Mouse (Mus musculus): ENCODE results near the gene Tada2b.

The Tada2b gene

DNA sequence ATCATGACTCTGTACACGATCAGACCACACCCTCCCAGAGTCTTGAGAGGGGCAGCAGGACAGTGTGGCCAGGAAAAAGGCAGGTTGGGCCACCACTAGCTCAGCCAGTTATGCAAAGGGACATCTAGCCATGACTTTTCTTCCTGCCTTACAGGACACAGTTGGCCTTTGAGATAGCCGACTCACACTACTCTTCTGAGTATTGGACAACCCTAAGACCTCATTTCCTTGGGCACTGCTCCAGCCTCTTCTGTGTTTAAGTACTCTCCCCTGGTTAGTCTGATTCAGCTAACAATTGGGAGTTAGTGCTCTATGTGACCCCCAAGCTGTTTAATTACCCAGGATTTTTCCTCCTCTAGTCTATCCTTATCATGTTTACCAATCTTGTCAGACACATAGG, 4.3 kb downstream of the Tada2b start:
- no peak for DNase-seq

DNA sequence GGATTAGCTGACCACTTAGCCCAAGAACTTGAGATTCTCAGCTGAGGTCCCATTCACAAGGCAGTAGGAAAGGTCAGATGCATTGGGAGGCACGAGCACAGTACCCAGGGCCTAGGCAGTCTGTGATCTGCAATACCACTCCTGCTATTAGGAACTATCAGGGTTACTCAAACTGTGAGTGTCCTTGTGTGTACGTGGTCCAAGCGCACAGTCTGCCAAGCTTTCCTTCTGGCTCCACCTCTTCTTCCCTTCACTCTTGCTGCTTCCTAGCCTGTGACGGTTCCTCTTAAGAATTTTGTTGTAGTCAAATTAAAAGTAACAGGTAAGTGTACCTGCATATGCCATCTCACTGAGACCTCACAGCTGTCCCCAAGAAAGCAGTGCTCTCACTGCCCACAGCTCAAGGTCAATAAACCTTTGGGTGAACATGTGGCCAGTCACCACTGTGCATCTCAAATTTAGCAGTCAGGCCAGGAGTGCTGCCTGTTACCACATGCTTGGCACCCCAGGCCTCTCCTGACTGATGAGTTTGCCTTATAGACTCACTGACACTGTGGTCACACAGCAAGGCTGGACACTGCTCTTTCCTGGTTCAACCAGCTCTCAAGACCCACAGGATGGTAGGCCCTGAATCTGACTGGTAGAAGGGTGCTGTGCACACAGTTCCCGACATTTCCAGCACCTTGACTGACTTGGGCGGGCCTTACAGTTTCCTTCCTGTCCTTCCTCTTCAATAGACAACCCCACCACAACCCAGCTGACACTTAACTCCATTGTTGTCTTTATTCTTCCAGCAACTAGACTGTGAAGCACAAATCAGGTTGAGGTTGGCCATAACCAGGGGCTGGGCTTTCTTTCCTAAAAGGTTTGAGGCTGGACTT, 5.3 kb downstream of the Tada2b start:
- DNase-seq = no peak

DNA sequence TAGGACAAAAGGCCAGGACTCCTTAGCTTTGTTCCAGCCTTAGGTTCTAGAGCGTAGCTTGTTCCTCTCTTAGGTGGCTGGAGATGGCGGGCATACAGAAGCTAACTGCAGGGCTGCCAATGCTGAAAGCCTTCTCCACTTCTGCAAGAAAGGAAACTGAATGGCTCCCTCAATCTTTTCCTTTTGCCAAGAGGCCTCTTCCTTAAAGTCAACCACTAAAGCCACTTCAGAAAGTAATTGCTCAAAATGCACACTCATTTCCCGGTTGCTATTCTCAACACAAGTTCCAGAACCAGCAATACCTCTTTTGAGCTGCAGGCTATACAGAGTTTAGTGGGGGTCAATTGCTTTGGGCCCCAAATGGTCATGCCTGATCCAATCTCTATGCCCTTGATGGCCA, 6.6 kb downstream of the Tada2b start:
- no peak for DNase-seq

DNA sequence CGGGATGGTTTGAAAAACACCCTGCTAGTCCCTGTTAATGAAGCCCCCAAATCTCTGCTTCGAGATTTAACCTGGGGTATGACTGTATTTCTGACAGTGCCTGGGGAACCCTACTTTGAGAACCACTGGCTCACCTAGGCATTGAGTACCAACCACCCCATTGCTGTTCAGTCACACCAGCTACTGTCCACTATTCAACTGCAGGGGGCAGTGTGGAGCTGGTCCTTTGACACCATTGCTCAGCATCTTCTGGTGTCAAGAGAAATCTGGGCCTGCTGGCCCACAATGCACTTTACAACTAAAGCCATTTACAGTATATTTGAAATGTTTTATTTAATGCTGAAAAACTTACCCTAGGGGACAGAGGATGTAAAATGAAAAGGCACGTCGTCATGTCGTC, 9.8 kb downstream of the Tada2b start:
- peak; percentile 75 for DNase-seq

DNA sequence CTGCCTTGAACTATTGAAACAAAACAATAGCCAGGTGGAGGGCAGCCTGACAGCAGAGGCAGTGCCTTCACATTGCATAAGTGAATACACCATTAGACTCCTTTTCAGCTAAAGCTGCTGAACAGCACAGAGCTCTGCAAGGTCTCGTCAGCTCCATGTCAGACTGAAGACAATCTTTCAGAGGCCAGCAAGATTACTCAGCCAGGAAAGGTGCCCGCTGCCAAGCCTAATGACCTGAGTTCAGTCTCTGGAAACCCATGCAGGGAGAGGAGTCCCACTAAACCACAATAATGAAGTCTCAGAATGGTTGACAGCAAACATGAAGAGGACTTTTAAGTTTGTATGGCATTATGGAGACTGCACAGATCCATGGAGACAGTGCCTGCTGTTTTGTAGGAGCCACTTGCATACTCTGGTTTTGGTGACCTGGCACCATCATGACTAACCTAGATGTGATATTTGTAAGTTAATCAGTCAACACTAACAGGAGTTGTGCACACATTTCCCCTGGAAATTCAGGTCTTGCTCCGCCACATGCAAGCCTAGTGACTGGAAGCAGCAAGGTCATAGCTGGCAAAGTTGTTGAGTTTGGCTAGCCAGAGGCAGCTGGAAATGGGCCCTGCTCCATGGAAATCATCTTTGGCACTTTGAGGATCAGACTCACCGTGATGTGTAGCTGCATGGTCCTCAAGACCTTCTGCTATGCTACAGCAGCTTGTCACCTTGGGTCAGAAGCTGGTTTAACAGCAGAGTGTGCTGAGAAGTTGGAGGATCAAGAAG, 11.0 kb downstream of the Tada2b start:
- no peak for DNase-seq

DNA sequence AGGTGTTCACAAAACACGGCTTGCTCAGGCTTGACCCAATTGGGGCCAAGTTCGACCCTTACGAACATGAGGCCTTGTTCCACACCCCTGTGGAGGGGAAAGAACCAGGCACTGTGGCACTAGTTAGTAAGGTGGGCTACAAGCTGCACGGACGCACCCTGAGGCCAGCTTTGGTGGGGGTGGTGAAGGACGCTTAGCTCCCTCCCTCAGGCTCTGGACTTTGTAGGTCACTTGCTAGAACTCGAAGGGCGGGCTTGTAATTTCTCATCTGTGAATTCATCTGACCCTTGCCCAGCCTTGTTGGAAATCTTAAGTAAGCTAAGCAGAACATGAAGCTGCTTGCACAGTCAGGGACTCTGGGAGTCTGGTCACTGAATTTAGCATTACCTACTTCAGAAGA, 12.9 kb downstream of the Tada2b start:
- no peak for DNase-seq

DNA sequence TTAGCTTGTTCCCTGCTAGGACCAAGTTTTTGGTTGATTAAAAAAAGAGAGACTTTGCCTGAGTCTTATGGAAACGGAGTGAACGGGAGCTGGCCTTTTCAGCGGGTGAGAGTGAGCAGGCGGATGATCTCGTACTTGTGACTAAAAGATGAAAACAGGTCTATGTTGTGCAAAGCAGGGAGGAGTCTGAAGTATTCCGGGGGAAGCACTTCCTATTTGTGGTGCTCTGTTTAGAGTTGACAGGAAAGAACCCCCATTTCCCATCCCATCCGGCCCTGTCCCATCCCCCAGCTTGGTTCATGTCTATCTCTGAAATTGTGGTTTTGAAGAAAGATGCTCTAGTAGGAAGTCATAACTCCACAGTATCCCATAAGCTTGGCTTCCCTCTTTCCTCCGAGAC, 18.2 kb downstream of the Tada2b start:
- no peak for DNase-seq

DNA sequence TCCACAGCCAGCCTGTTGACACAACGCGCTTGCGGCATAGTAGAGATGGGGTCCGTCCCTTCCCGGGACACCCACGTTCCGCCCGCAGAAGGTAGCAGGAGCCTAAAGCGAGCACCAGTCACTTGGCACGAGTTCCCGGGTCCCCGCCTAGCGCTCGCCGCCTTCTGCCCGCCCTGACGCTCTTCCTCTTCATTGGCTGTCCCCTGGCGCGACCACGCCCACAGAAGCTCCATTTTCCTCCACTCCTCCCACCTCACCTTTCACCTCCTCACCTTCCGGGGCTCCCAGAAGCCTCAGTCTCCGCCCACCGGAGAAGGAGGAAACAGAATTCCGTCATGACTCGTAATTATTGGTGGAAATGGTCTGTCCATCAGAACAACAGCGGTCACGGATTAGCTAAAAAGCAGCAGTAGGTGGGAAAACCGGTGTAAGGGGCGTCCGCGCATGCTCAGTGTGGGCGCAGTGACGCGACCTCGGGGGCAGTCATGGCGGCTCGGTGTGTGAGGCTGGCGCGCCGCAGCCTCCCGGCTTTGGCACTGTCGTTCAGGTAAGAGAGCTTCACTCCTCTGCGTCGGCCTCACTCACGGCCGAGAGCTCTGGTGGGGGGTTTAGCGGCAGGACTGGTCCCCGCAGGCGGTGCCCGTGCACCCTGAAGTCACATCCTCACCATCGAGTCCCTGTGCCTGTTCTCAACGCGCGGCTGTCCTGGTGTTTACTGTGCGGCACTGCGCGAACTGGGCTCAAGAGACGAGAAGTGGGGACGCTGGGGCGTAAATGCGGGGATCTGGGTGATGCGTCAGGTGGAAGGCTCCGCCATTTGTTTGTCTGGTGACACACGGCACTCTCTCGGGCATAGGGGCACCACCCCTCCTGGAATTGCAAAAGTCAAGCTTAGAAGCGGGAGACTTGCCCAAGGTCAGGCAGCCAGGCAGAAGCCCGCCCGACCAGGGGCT, 19.1 kb downstream of the Tada2b start, which contains the start of gene Grpel1:
Gene Grpel1 (plus strand): TSS at position 290 of the 953 bp plus-strand sequence.
- DNase-seq = peak; percentile 95

DNA sequence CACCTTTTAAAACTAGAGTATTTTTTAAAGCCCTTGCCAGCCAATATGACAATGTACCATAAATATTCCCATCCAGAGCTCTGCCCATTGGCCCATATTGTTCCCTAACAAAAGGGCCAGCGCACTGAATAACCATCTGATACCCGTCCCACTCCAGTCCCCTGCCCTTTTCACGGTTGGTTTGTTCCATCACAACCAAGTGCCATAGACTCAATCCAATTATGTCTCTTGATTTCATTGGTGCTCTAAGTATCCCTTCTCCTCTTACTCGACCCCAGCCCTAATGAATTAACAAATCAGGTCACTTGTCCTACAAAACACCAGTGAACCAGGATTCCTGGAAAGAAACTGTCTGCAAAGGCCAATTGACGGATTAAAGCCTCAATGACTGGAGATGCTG, 20.7 kb downstream of the Tada2b start:
- no peak for DNase-seq

DNA sequence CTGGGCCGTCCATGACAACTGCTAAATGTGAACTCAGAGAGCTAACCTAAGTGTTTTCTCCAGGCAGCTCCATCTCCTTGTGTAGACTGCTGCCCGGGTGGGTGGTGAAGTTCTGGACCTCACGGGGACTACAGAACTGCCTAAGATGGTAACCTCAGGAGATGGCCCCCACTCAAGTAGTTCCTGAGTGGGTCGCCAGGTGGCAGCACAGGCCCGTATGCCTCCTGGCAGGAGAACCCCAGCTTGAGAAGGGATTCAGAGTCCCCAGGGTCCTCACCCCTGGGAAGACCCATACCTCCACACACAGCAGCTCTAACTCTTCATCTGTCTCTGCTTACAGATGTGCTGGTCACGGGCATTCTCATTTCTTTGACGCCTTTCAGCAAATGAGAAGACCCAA, 21.3 kb downstream of the Tada2b start:
- DNase-seq = peak; percentile 80

DNA sequence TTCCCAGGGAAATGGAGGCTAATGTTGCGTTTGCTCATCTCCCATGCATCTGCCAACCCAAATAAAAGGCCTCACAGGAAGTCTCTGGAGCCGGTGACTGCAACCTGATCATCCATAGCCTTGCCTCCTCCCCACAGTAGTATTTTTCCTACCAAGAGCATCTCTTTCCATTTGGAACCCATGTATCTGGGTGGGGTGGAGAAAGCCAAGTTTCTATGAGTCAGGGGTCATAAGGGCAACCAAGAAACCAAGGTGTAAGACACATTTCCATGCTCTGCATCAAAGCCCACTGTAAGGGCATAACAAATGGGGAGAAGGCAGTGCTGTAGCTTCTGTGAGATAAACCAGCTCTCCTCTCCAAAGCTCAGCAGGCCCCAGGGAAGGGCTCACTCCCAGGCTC, 22.9 kb downstream of the Tada2b start:
- DNase-seq = no peak

DNA sequence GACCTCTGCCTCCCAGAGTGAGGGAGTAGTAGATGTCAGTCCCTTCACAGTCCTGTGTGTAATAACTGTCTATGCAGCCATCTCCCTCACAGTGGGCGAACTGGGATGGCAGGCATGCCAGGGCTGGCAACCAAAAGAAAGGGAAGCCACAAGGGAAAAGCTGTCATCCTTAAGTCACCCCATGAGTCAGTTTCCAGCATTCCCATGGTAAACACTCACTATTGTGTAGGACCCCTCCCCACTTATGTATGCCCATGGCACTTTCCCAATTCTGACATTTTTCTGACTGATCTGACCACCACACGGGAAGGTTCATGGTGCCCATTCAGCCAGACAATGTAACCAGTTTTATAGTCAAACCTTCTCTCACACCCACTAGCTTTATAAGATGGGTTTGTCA, 23.4 kb downstream of the Tada2b start:
- DNase-seq = no peak

DNA sequence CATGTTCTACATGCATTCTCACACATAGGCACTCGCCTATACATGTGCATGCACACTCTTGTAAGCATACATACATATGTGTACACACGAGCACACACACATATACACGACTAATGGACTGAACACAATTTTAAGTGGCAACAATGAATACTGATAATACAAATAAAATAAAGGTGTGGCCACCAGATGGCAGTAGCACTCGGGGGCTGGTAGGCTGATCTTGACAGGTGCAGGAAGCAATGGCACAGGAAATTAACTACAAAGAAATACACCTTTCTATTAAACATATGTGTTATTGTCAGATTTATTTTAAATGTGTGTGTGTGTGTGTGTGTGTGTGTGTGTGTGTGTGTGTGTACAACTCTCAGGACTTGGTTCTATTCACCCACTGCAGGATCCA, 25.2 kb downstream of the Tada2b start:
- DNase-seq = no peak

DNA sequence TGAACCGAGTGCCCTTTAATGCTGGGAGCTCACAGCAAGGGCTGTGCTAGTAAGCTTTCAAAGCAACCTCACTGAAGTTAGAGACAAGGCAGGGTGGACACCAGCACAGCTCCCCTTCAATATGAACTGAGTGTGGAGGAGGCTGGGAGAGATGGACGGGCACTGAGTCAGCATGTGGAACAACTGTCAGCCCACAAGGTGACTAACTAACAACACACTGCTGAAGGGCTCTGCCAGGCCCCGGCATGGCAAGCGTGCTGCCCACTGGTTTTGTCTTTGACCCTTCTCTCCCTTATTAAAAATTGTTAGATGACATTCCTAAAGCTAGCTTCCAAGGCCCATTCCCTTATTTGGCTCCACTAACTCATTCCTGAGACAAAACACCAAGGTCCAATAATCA, 26.4 kb downstream of the Tada2b start:
- DNase-seq = no peak

DNA sequence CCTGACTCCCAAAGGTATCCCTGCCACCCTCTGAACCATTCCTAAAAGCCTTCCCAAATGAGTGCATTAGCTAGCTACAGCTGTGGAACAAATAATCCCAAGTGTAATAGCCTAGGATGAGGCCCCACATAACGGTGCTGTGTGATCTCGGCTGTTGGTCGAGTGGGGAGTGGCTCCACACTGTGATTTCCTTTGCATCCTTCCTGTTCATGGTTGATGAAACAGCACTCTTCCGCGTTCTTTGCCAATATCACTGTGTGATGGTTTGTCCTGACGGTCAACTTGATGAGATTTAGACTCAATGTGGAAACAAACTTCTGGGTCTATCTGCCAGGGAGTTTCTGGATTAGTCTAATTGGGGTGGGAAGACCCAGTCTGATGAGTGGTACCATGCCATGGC, 31.3 kb downstream of the Tada2b start:
- DNase-seq = no peak

DNA sequence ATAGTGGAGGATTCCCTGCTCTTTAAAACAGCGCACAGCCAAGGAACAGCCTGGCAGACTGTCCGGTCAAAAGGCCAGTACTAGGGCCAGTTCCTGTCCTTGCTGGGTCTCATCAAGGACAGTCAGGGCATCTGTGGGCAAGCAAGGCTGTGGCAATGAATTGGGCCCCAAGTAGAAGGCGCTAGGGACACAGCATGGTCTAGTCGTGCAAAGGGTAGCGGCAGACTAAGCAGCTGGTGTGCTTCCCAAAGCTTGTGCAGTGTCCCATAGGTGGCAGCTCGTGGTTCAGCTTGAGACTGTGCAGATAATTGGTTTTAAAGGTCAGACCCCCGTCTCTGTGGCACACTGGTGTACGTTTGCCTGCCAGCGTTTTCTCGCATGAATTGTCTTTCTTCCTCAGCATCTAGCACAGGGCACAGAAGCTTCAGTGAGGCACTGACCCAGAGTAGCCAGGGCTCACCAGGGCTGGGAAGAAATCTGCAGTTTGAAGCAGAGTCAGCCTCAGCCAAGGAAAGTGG, 32.2 kb downstream of the Tada2b start:
- no peak for DNase-seq

DNA sequence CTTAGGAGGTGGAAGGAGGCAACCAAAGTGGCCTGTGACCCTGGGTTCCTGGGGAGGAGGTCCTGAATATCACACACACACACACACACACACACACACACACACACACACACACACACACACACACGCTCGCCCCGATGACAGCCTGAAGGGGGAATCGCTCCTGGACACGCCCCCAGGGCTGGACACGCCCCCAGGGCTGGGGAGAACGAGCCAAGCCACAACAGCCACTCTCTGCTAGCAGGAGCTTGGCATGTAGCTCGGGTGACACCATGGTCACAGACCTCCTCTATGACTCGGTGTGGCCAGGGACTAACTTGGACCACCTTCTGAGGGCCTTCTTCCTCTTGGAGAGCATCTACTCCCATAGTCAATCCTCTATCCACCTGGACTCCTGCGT, 33.0 kb downstream of the Tada2b start:
- no peak for DNase-seq

DNA sequence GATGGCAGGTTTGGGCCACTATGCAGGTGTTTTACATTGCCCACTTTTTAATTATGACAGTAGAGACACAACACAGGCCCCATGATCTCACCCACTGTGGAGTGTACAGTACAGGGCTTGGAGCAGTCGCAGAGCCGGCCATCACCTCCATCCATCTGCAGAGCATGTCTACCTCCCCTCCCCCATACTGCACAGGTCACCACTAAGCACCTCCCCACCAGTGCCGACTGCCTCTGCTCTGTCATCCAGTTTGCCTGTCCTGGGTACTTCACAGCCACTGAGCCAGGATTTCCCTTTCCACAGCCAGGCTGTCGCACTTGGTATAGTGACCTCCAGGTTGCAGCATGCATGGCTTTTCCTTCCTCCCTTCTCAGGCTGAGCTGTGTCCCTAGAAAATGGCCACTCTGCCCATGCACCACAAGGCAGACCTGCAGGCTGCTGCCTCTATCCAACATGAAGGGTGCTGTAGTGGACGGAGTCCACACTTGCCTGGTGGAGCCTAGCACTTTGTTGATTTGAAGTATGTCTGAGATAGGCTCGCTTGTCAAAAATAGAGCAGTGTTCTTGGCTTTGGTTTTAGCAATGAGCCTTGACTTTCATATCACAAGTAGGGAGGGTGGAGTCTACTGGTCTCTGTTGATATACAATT, 34.3 kb downstream of the Tada2b start:
- DNase-seq = no peak

DNA sequence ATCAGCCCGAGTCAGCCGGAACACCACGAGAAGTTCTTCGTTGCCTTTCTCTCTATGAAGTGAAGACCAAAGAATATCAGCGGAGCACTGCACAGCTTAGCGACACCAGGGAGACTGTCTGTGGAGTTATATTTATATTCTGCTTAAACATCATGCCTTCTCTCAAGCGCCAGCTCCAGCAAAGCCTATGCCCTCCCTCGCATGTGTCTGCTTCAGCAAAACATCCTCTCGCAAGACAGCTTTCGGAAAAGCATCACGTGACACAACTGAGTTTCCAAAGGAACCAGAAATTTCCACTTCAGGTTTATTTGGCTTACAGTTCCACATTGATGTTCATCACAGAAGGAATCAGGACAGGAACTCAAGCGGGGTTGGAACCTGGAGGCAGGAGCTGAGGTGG, 36.2 kb downstream of the Tada2b start:
- DNase-seq = no peak

DNA sequence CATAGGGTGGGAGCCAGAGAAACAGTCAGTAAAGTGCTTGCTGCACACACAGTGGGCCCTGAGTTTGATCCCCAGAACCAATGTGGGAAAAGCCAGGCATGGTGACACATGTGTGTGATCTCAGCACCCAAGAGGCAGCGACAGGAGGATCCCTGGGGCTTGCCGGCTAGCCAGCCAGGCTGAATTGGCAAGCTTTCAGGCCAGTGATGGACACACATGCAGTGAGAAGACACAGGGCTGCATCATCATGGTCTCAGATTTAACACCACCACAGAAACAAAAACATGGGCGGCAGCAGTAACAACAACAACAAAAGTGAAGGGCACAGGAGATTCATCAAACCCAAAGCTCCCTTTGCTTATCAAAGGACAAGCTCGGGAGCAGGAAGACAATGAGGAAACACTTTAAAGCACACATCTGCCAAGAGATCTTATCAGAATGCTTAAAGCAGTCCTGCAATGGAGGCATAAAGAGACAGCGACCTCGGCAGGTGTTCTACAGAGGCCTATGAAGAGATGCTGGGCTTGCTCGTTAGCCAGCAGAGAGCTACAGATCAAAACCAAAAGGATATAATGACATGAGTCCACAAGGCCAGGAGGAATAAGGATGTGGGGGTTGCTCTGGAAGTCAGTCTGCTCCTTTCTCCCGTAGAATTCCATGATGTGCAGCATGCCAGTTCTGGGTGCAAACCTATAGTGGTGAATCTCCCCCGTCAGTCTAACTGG, 37.8 kb downstream of the Tada2b start:
- no peak for DNase-seq

DNA sequence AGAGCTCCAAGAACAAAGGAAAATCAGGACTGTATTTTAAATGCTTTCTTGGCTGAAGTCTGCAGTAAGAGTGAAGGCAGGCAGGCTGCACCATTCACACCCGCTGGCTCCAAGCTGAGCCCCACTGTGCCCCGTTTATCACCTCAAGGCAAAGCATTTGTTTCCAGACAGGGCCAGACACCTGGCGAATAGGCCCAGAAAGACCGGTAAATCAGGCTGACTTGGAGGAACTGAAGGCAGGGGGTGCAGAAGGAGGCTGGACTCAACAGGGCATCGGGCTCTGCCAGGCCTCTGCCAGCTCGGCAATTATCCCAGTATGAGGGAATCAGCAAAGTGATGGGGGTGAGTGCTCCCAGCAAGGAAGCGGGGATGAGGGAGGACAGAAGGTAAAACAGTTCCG, 39.1 kb downstream of the Tada2b start:
- no peak for DNase-seq

DNA sequence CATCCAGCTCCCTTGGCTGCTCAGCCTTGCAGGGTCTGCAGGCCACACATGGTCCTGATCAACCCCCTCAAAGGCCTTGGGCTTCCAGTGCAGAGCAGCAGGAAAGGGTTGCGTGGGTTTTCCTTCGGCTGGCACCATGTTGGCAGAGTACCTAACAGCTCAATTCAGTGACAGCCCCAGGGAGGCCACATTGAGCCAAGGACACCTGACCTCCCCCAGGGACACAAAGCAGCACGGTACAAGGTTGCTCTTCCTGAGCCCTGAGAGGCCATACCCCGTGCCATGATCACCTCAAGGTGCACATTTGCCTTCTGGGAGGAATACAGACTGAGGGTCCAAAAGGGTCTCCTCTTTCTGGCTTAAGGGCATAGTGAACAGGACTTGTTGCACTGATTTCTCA, 39.5 kb downstream of the Tada2b start:
- no peak for DNase-seq
